Mouse (Mus musculus) frontal cortex, postnatal 25 days (tissue): ENCODE results near the gene Hacd2.

ENCODE experiments used
- DNase-seq, 2 experiments: peaks; one replicate each; pipeline ENCODE4 v3.0.0; 2022; ENCODE audit warnings: low spot score in 2 of 2

The Hacd2 gene

DNA sequence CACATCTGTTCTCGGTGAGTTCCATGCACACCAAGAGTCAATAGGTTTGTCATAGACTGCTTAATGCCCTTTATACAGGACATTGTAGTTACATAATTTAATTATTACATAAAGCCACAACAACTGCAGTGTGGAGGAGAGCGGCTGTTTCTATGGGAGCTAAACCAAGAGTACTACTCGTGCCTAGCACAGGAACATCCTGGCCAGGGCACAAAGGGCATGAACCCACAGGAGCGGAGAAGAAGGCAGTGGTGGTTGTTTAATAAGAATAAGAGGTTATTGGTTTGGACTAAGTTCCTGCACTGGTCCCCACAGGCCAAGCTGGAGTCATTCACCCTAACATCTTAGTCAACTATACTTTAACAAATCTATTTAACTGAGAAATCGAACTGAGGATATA, 16.0 kb upstream of the Hacd2 start:
- DNase-seq: no peak

GRCm38 (mm10) chr16:35007361-35007760, 14.9 kb upstream of the Hacd2 start:
- no peak for DNase-seq

DNA sequence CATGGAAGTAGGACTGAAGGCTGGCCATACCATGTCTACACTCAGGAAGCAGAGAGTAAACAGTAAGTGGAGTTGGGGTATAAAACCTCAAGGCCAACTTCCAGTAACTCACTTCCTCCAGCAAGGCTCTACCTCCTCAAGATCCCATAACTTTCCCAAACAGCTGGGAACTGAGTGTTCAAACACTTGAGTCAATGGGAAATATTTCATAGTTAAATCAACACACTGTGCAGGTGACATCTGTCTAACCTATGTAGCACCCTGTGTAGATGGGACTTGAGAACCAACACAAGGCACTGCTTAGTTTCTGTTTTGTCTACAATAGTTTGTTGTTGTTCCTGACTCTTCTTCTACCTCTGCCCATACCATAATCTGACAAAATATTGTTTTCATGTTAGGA, 13.8 kb upstream of the Hacd2 start:
- no peak for DNase-seq

DNA sequence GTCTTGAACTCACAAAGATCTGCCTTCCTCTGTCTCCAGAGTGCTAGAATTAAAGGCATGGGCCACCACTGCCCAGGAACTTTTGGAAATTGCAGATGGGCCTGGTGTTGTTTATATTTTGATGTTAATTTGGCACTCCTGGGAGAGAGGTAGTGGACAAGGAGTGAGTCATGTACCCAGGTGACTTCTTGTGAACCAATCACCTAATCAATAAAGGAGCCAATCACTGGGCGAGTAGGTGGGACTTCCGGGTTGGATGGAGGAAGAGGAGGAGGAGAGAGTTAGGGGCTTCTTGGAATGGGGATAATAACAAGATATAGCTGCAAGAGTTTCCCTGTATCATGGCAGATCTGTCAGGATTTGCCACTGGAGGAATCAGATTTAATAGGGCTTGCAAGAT, 8.7 kb upstream of the Hacd2 start:
- DNase-seq: no peak

DNA sequence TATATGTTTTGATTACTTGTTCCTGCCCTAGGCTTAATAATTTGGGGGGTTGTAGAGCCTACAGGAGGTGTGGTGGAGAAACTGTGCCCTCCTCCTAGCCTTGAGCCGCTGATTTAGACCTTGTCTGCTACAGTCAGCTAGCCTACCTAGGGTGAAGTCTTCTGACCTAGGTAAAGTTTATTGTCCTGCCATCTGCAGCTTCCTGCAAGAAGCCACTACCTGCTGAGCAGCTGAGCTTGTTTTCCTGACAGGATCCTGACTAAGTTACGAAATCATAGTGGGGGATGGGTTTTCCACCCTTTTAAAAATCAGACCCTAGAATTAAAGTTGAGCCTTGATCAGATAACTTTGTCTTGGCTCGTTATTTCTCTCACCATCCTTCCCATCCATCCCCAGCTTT, 5.7 kb upstream of the Hacd2 start:
- DNase-seq: no peak

DNA sequence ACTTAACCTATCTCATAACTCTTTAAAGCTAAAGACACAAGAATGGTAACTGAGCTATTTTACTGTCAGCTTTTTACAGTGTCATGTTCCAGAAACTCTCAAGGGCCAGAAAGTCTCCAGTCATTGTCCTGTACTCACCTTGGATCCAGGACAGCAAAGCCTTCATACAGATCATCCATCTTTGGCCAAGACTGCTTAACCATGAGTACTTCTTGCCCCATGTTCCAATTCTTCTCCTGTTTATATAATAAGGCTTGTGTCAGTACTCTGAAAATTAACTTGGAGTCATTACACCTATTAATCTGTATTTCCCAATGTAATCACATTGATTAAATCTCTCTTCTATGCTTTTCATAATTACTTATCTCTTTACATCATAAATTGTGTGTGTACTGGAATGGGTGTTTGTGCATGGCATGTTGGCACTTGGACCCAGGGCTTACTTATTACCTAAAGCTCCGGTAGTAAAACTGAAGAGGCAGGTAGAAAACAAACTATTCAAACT, 3.7 kb upstream of the Hacd2 start:
- DNase-seq: no peak

DNA sequence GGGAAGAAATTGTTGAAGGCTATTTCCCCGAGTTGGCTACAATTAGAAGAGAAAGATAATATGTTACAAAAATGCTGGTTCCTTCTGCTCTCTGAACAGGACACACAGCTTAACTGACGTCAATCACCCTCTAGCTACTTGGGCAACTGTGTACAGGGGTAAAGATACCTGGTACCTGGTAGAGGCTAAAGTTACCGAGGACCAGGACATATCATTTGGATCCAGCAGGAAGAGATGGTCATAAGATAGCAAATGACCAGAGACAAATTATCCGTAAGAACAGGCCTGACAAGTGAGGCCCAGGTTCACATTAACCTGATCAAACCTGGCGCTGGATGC, 356 bp upstream of the Hacd2 start:
- DNase-seq: no peak

GRCm38 (mm10) chr16:35023138-35023735, 1.0 kb downstream of the Hacd2 start:
- no peak for DNase-seq

GRCm38 (mm10) chr16:35024300-35024699, 2.1 kb downstream of the Hacd2 start:
- DNase-seq: no peak

- DNase-seq: no peak
Observed at GRCm38 (mm10) chr16:35025347-35025746, 3.1 kb downstream of the Hacd2 start.

- DNase-seq: no peak
Observed at GRCm38 (mm10) chr16:35033241-35033640, 11.0 kb downstream of the Hacd2 start.

- DNase-seq: no peak
Observed at GRCm38 (mm10) chr16:35033809-35034577, 11.8 kb downstream of the Hacd2 start.

DNA sequence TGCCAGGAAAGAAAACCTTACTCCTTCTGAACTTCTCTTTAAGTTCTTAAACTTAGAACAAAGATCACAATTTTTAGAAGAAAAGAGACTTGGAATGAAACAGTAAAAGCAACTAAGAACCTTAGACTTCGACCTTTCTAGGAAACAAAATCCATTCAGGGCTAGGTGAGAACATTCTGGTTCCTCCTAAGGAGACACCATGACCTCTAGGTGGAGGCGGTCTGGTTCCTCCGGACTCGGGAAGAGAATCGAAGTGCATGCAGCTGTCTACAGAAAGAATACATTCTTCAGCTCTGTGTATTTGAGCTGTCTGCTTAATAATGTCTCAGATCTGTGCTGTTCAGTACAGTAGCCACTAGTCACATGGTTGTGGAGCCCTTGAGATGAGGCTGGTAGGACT, 12.7 kb downstream of the Hacd2 start:
- no peak for DNase-seq

DNA sequence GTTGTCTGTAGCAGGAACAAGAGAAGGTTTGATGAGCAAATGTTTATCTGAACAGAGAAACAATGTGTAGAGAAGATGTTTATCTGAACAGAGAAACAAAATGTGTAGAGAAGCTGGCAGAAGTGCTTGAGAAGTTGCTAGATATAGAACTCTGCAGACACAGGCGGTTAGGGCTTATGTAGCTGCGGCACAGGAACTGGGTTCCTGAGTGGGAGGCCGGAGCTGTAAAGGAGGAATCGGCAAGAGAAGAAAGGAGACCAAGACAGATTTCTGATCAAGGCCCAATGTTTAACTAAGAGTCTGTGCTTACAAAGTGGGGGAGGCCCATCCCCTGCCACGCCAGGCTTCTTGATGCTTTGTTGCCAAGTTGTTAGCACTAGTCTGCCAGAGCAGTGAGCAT, 14.5 kb downstream of the Hacd2 start:
- DNase-seq: no peak

GRCm38 (mm10) chr16:35038343-35039057, 16.3 kb downstream of the Hacd2 start:
- DNase-seq: no peak

DNA sequence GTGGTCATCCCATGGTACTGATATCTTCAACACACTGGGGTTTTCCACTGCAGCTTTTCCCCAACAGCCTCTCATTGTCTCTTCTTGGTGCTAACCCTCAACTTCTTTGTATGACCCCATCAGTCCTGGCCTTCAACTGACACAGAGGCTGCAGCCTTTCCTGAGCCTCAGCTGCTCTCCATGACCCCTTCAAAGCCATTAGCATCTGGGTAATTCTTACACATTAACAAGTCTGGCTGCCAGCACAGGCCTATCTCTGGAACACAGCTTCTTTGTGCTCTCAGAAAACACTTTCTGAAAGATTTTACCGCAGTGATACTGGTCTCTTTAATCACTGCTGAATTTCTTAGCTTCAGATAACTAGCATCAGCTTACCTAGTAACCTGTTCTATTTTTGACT, 17.9 kb downstream of the Hacd2 start:
- no peak for DNase-seq

DNA sequence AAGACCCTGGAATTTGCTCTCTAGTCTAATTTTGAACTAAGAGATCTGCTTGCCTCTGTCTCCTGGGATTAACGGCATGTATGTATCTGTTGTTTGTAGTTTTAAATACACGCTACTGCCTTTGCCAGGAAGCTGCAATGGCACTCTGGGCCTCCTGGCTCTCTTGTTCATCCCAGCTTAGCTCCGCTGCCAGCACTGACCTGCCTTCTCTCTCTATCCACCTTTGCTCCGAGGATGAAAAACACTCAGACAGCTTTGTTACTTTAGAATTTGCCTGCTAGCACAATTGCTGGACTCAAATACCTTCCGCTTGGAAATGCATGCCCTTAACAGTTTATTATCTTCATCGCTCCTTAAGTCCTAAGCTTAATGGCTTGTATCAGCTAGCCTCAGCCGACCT, 18.8 kb downstream of the Hacd2 start:
- DNase-seq: no peak

DNA sequence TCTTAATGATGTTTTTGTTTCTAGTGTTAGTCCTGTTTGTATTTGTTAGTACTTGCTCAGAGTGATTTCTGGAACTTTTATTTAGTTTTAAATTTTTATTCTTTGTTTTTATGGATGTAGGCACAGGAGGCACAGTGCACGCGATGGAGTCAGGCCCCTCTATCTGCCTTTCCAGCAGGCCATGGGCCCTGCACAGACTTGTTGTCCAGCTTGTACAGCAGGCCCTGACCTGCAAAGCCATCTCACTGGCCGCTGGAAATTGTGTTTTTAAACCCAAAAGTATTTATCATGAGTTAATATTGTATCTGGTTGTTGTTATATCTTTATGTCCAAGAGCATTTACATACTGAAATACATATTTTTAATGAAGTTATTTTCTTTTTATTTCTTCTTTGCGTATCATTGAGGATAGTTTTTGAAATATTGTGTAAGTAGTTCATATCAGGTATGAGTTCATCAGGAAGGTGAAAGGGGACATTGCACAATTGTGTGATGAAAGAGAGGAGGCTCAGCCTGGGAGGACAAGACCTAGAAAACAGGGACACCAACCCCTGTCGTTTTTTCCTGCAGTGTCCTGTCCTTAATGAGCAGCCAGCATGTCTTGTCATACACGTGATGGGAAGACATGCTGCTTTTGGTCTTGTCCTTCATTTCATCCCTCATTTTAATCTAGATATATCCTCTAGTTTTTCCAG, 24.0 kb downstream of the Hacd2 start:
- DNase-seq: no peak

- no peak for DNase-seq
Observed at GRCm38 (mm10) chr16:35047272-35047969, 25.2 kb downstream of the Hacd2 start.

- DNase-seq: no peak
Observed at GRCm38 (mm10) chr16:35051066-35051465, 28.8 kb downstream of the Hacd2 start.

- no peak for DNase-seq
Observed at GRCm38 (mm10) chr16:35052191-35052590, 30.0 kb downstream of the Hacd2 start.
